ENCODE assay signal across 20 mouse cellular contexts in genomic region chr5:131783241-131783640, GRCm38 (mm10).
DNase-seq lines count a peak whose midpoint lies in the region; ATAC-seq and TF ChIP-seq lines count a peak whose summit lies in the region.
"Had no signal": no experiment of that assay in that cellular context is flagged by ENCODE, and none has a peak within 500 bp of the region (broad histone marks: within the 10 kb centered on the region; RNA-seq: fewer than 3 reads in every experiment).

No protein-coding gene starts in this region.

- TF ChIP-seq CTCF in brain, embryonic 14.5 days (IDR thresholded peaks at IDR 0.05; ENCODE audit: borderline replicate concordance, extremely low read depth, insufficient read depth, insufficient read length), result no peak
- TF ChIP-seq CTCF in olfactory bulb, adult 2 months (IDR thresholded peaks at IDR 0.05; ENCODE audit: insufficient read depth, low read depth, low read length), result no peak

- H3K4me1 ChIP-seq in hindbrain, embryonic 16.5 days (ENCODE audit: control insufficient read depth, insufficient read depth, low read depth, low read length), result peaks cover 16% of the 10 kb centered on the region
- peaks cover 44% of the 10 kb centered on the region for H3K4me1 ChIP-seq in hindbrain, embryonic 10.5 days (replicated peaks)
- peaks cover 53% of the 10 kb centered on the region for H3K4me1 ChIP-seq in neural tube, embryonic 13.5 days (replicated peaks)
- peaks cover 10% of the 10 kb centered on the region for H3K4me1 ChIP-seq in olfactory bulb, adult 2 months (ENCODE audit: control insufficient read depth, insufficient read depth, low read length)
- H3K4me1 ChIP-seq: liver, embryonic 12.5 days had no signal

- no peaks in the 10 kb centered on the region for H3K9me3 ChIP-seq in hindbrain, embryonic 16.5 days (ENCODE audit: control insufficient read depth, low read length)
- no peaks in the 10 kb centered on the region for H3K9me3 ChIP-seq in hindbrain, embryonic 10.5 days
- H3K9me3 ChIP-seq in neural tube, embryonic 13.5 days, result no peaks in the 10 kb centered on the region
- H3K9me3 ChIP-seq: limb, embryonic 12.5 days; liver, embryonic 12.5 days had no signal

- no peaks in the 10 kb centered on the region for H3K36me3 ChIP-seq in hindbrain, embryonic 16.5 days (ENCODE audit: control insufficient read depth, insufficient read depth, low read length)
- no peaks in the 10 kb centered on the region for H3K36me3 ChIP-seq in hindbrain, embryonic 10.5 days
- no peaks in the 10 kb centered on the region for H3K36me3 ChIP-seq in neural tube, embryonic 13.5 days
- H3K36me3 ChIP-seq: limb, embryonic 12.5 days; liver, embryonic 12.5 days had no signal

- 30% methylated on average over 3 of the region's 3 CpGs for WGBS in hindbrain, embryonic 16.5 days
- WGBS in hindbrain, embryonic 10.5 days, result 39% methylated on average over 3 of the region's 3 CpGs
- WGBS in neural tube, embryonic 13.5 days, result 39% methylated on average over 3 of the region's 3 CpGs
- WGBS in olfactory bulb, adult 2 months, result 36% methylated on average over 3 of the region's 3 CpGs

- no peak for TF ChIP-seq POLR2A in brain, embryonic 14.5 days (IDR thresholded peaks at IDR 0.05; ENCODE audit: borderline replicate concordance, extremely low read depth, insufficient read depth, insufficient read length, poor library complexity, severe bottlenecking)
- TF ChIP-seq POLR2A in olfactory bulb, adult 2 months (IDR thresholded peaks at IDR 0.05; ENCODE audit: insufficient read depth, low read depth, low read length), result no peak

- H3K4me2 ChIP-seq in hindbrain, embryonic 16.5 days (ENCODE audit: low read length), result no peak overlapping the region
- no peak overlapping the region for H3K4me2 ChIP-seq in neural tube, embryonic 13.5 days
- H3K4me2 ChIP-seq: limb, embryonic 12.5 days; liver, embryonic 12.5 days had no signal

- peaks cover 3% of the 10 kb centered on the region; the same call in 1 of the 2 replicates for H3K27me3 ChIP-seq in hindbrain, embryonic 16.5 days (replicated peaks; ENCODE audit: control insufficient read depth, insufficient read depth, low read length)
- H3K27me3 ChIP-seq in hindbrain, embryonic 10.5 days (ENCODE audit: insufficient read depth, poor library complexity, severe bottlenecking), result peaks cover 26% of the 10 kb centered on the region
- H3K27me3 ChIP-seq in neural tube, embryonic 13.5 days, result no peaks in the 10 kb centered on the region
- H3K27me3 ChIP-seq: limb, embryonic 12.5 days; liver, embryonic 12.5 days had no signal

- no peak overlapping the region for H3K4me3 ChIP-seq in hindbrain, embryonic 16.5 days (ENCODE audit: low read length)
- H3K4me3 ChIP-seq in hindbrain, embryonic 10.5 days, result no peak overlapping the region
- no peak overlapping the region for H3K4me3 ChIP-seq in neural tube, embryonic 13.5 days
- H3K4me3 ChIP-seq in olfactory bulb, adult 2 months (ENCODE audit: insufficient read depth, low read depth, low read length), result no peak overlapping the region
- H3K4me3 ChIP-seq: heart, adult 2 months; limb, embryonic 12.5 days; liver, embryonic 12.5 days; megakaryocyte, embryonic 14.5 days had no signal

- peak overlapping the region; percentile 12 for H3K27ac ChIP-seq in hindbrain, embryonic 16.5 days (ENCODE audit: low read depth, low read length)
- no peak overlapping the region for H3K27ac ChIP-seq in hindbrain, embryonic 10.5 days
- H3K27ac ChIP-seq in neural tube, embryonic 13.5 days (replicated peaks), result 0 out of 2 replicates have a peak overlapping the region, but pooled peaks have one; percentile 15
- H3K27ac ChIP-seq in olfactory bulb, adult 2 months (ENCODE audit: insufficient read depth, low read depth, low read length), result 0 out of 2 replicates have a peak overlapping the region, but pooled peaks have one; percentile 28
- H3K27ac ChIP-seq: heart, adult 2 months; limb, embryonic 12.5 days; liver, embryonic 12.5 days; stomach, postnatal 0 days had no signal

- no peak overlapping the region for H3K9ac ChIP-seq in hindbrain, embryonic 16.5 days (ENCODE audit: low read depth, low read length)
- H3K9ac ChIP-seq in neural tube, embryonic 13.5 days, result peak overlapping the region; percentile 27
- H3K9ac ChIP-seq: limb, embryonic 12.5 days; liver, embryonic 12.5 days had no signal

- no peak for DNase-seq in hindbrain, embryonic 10.5 days (ENCODE audit: low spot score)
- DNase-seq in neural tube, embryonic 10.5 days (ENCODE audit: extremely low spot score, low spot score), result no peak
- DNase-seq in brain, embryonic 14.5 days (ENCODE audit: low read depth), result peak; percentile 81
- DNase-seq in embryo, embryonic 9.5 days (ENCODE audit: extremely low spot score), result no peak
- DNase-seq: cerebellum, adult 9-10 months; gastrocnemius, postnatal 14 days; heart, adult 2 months; heart, postnatal 4 days; kidney, adult 8-10 months; kidney, postnatal 14 days; lung, adult 2 months; thymus, postnatal 36 days had no signal

- ATAC-seq in hindbrain, embryonic 16.5 days, result no peak
- no peak for ATAC-seq in neural tube, embryonic 13.5 days (ENCODE audit: low read depth)
- ATAC-seq: liver, embryonic 12.5 days; Patski had no signal
